Mouse (Mus musculus): ENCODE measurements around the gene Cdk12. TPM values are rescaled to one million over a fixed set of nuclear protein-coding genes. Genes with fewer than 3 reads are reported as not detected.
"Not testable (repeated sequence)": the region's sequence is repeated elsewhere in the genome, so short reads cannot be mapped to it uniquely, and the experiment has no call there.

The Cdk12 gene
- polyA plus RNA-seq, 1 experiment from 2014 or later, result 16.5 TPM

GRCm38 (mm10) chr11:98238416-98238815 lies 35.6 kb downstream of the Cdk12 start:
- no peaks in the 10 kb centered on the region for H3K4me1 ChIP-seq (replicated peaks; ENCODE audit: control insufficient read depth, insufficient read depth, low read length)
- H3K27ac ChIP-seq (ENCODE audit: low read depth, low read length), result no peak overlapping the region
- H3K9me3 ChIP-seq (ENCODE audit: control insufficient read depth, low read length), result no peaks in the 10 kb centered on the region
- peaks cover 10% of the 10 kb centered on the region for H3K36me3 ChIP-seq (ENCODE audit: control insufficient read depth, insufficient read depth, low read length)
- 82% methylated on average over 2 of the region's 3 CpGs for WGBS
- no peak overlapping the region for H3K4me3 ChIP-seq (ENCODE audit: low read depth, low read length)
- H3K27me3 ChIP-seq (ENCODE audit: control insufficient read depth, insufficient read depth, low read length), result no peaks in the 10 kb centered on the region
- no peak overlapping the region for H3K9ac ChIP-seq (ENCODE audit: low read depth, low read length)
- no peak for ATAC-seq (ENCODE audit: low FRiP score)
- no peak overlapping the region for H3K4me2 ChIP-seq (replicated peaks; ENCODE audit: low read depth, low read length)
- DNase-seq (ENCODE audit: low spot score), result no peak

- Histone ChIP-seq H3K9ac (ENCODE audit: low read depth, low read length) (no peak overlapping the region), H3K36me3 (ENCODE audit: control insufficient read depth, insufficient read depth, low read length) (peaks cover 10% of the 10 kb centered on the region), H3K27ac (ENCODE audit: low read depth, low read length) (no peak overlapping the region), H3K4me2 (replicated peaks; ENCODE audit: low read depth, low read length) (no peak overlapping the region), H3K4me3 (ENCODE audit: low read depth, low read length) (no peak overlapping the region), H3K4me1 (replicated peaks; ENCODE audit: control insufficient read depth, insufficient read depth, low read length) (no peaks in the 10 kb centered on the region), H3K27me3 (ENCODE audit: control insufficient read depth, insufficient read depth, low read length) (no peaks in the 10 kb centered on the region), H3K9me3 (ENCODE audit: control insufficient read depth, low read length) (no peaks in the 10 kb centered on the region)
- WGBS, result 93% methylated on average over 3 of the region's 3 CpGs
- DNase-seq (ENCODE audit: low spot score) (no peak), ATAC-seq (ENCODE audit: low FRiP score) (no peak)
These were observed 36.1 kb downstream of the Cdk12 start for GRCm38 (mm10) chr11:98238995-98239394.

- 66% methylated on average over 3 of the region's 3 CpGs for WGBS
These were observed 40.1 kb downstream of the Cdk12 start for GRCm38 (mm10) chr11:98242910-98243309.

GRCm38 (mm10) chr11:98244415-98244814 lies 41.6 kb downstream of the Cdk12 start:
- H3K27ac ChIP-seq (ENCODE audit: low read depth, low read length), result no peak overlapping the region
- H3K4me3 ChIP-seq (ENCODE audit: low read depth, low read length), result no peak overlapping the region
- no peak overlapping the region for H3K4me2 ChIP-seq (replicated peaks; ENCODE audit: low read depth, low read length)
- H3K36me3 ChIP-seq (ENCODE audit: control insufficient read depth, insufficient read depth, low read length), result peaks cover 3% of the 10 kb centered on the region
- ATAC-seq (ENCODE audit: low FRiP score) (no peak), DNase-seq (ENCODE audit: low spot score) (no peak)
- no peaks in the 10 kb centered on the region for H3K9me3 ChIP-seq (ENCODE audit: control insufficient read depth, low read length)
- WGBS, result 98% methylated on average over 3 of the region's 3 CpGs
- H3K4me1 ChIP-seq (replicated peaks; ENCODE audit: control insufficient read depth, insufficient read depth, low read length), result no peaks in the 10 kb centered on the region
- H3K27me3 ChIP-seq (ENCODE audit: control insufficient read depth, insufficient read depth, low read length), result no peaks in the 10 kb centered on the region
- no peak overlapping the region for H3K9ac ChIP-seq (ENCODE audit: low read depth, low read length)

More at GRCm38 (mm10) chr11:98242910-98243309, 40.1 kb downstream of the Cdk12 start:
- H3K36me3 ChIP-seq (ENCODE audit: control insufficient read depth, insufficient read depth, low read length); DNase-seq (ENCODE audit: low spot score); H3K4me1 ChIP-seq (replicated peaks; ENCODE audit: control insufficient read depth, insufficient read depth, low read length); ATAC-seq (ENCODE audit: low FRiP score); H3K4me2 ChIP-seq (replicated peaks; ENCODE audit: low read depth, low read length); H3K4me3 ChIP-seq (ENCODE audit: low read depth, low read length); H3K27me3 ChIP-seq (ENCODE audit: control insufficient read depth, insufficient read depth, low read length); H3K27ac ChIP-seq (ENCODE audit: low read depth, low read length); H3K9me3 ChIP-seq (ENCODE audit: control insufficient read depth, low read length); H3K9ac ChIP-seq (ENCODE audit: low read depth, low read length): not testable (repeated sequence)

GRCm38 (mm10) chr11:98247325-98247724 lies 44.5 kb downstream of the Cdk12 start:
- no peak for DNase-seq (ENCODE audit: low spot score)
- Histone ChIP-seq H3K9me3 (ENCODE audit: control insufficient read depth, low read length) (no peaks in the 10 kb centered on the region), H3K9ac (ENCODE audit: low read depth, low read length) (no peak overlapping the region), H3K36me3 (ENCODE audit: control insufficient read depth, insufficient read depth, low read length) (peaks cover 3% of the 10 kb centered on the region), H3K27ac (ENCODE audit: low read depth, low read length) (no peak overlapping the region), H3K27me3 (ENCODE audit: control insufficient read depth, insufficient read depth, low read length) (no peaks in the 10 kb centered on the region), H3K4me1 (replicated peaks; ENCODE audit: control insufficient read depth, insufficient read depth, low read length) (no peaks in the 10 kb centered on the region), H3K4me3 (ENCODE audit: low read depth, low read length) (no peak overlapping the region), H3K4me2 (replicated peaks; ENCODE audit: low read depth, low read length) (no peak overlapping the region)
- 91% methylated on average over 1 of the region's 1 CpGs for WGBS
- ATAC-seq (ENCODE audit: low FRiP score), result no peak

- Histone ChIP-seq H3K36me3 (ENCODE audit: control insufficient read depth, insufficient read depth, low read length) (no peaks in the 10 kb centered on the region), H3K9me3 (ENCODE audit: control insufficient read depth, low read length) (no peaks in the 10 kb centered on the region), H3K4me1 (replicated peaks; ENCODE audit: control insufficient read depth, insufficient read depth, low read length) (no peaks in the 10 kb centered on the region), H3K4me2 (replicated peaks; ENCODE audit: low read depth, low read length) (no peak overlapping the region), H3K27ac (ENCODE audit: low read depth, low read length) (no peak overlapping the region), H3K9ac (ENCODE audit: low read depth, low read length) (no peak overlapping the region), H3K4me3 (ENCODE audit: low read depth, low read length) (no peak overlapping the region), H3K27me3 (ENCODE audit: control insufficient read depth, insufficient read depth, low read length) (no peaks in the 10 kb centered on the region)
- no peak for ATAC-seq (ENCODE audit: low FRiP score)
- DNase-seq (ENCODE audit: low spot score), result no peak
- WGBS, result 94% methylated on average over 2 of the region's 2 CpGs
These were observed 50.9 kb downstream of the Cdk12 start for GRCm38 (mm10) chr11:98253807-98254206.

- no peaks in the 10 kb centered on the region for H3K9me3 ChIP-seq (ENCODE audit: control insufficient read depth, low read length)
- H3K4me1 ChIP-seq (replicated peaks; ENCODE audit: control insufficient read depth, insufficient read depth, low read length), result no peaks in the 10 kb centered on the region
- WGBS, result 80% methylated on average over 8 of the region's 8 CpGs
- H3K4me3 ChIP-seq (ENCODE audit: low read depth, low read length), result no peak overlapping the region
- DNase-seq (ENCODE audit: low spot score), result no peak
- no peak overlapping the region for H3K27ac ChIP-seq (ENCODE audit: low read depth, low read length)
- H3K9ac ChIP-seq (ENCODE audit: low read depth, low read length), result no peak overlapping the region
- H3K27me3 ChIP-seq (ENCODE audit: control insufficient read depth, insufficient read depth, low read length), result no peaks in the 10 kb centered on the region
- H3K4me2 ChIP-seq (replicated peaks; ENCODE audit: low read depth, low read length), result no peak overlapping the region
- H3K36me3 ChIP-seq (ENCODE audit: control insufficient read depth, insufficient read depth, low read length), result no peaks in the 10 kb centered on the region
- ATAC-seq (ENCODE audit: low FRiP score), result no peak
These were observed 58.0 kb downstream of the Cdk12 start for GRCm38 (mm10) chr11:98260706-98261479.

- ATAC-seq (ENCODE audit: low FRiP score) (no peak), DNase-seq (ENCODE audit: low spot score) (peak; percentile 93)
- Histone ChIP-seq H3K27ac (ENCODE audit: low read depth, low read length) (no peak overlapping the region), H3K4me3 (ENCODE audit: low read depth, low read length) (no peak overlapping the region), H3K27me3 (ENCODE audit: control insufficient read depth, insufficient read depth, low read length) (no peaks in the 10 kb centered on the region), H3K9me3 (ENCODE audit: control insufficient read depth, low read length) (no peaks in the 10 kb centered on the region), H3K9ac (ENCODE audit: low read depth, low read length) (no peak overlapping the region), H3K4me1 (replicated peaks; ENCODE audit: control insufficient read depth, insufficient read depth, low read length) (no peaks in the 10 kb centered on the region), H3K4me2 (replicated peaks; ENCODE audit: low read depth, low read length) (no peak overlapping the region), H3K36me3 (ENCODE audit: control insufficient read depth, insufficient read depth, low read length) (0 out of 2 replicates have a peak, but pooled peaks cover 4% of the 10 kb centered on the region)
- 3% methylated on average over 2 of the region's 2 CpGs for WGBS
These were observed 62.2 kb downstream of the Cdk12 start for GRCm38 (mm10) chr11:98265039-98265438.

GRCm38 (mm10) chr11:98265891-98266290 lies 63.0 kb downstream of the Cdk12 start:
- WGBS, result 81% methylated on average over 5 of the region's 5 CpGs
- Histone ChIP-seq H3K4me3 (ENCODE audit: low read depth, low read length) (no peak overlapping the region), H3K36me3 (ENCODE audit: control insufficient read depth, insufficient read depth, low read length) (0 out of 2 replicates have a peak, but pooled peaks cover 4% of the 10 kb centered on the region), H3K9me3 (ENCODE audit: control insufficient read depth, low read length) (no peaks in the 10 kb centered on the region), H3K4me1 (replicated peaks; ENCODE audit: control insufficient read depth, insufficient read depth, low read length) (no peaks in the 10 kb centered on the region), H3K27ac (ENCODE audit: low read depth, low read length) (no peak overlapping the region), H3K4me2 (replicated peaks; ENCODE audit: low read depth, low read length) (no peak overlapping the region), H3K27me3 (ENCODE audit: control insufficient read depth, insufficient read depth, low read length) (no peaks in the 10 kb centered on the region), H3K9ac (ENCODE audit: low read depth, low read length) (no peak overlapping the region)
- no peak for DNase-seq (ENCODE audit: low spot score)
- ATAC-seq (ENCODE audit: low FRiP score), result no peak
